Mouse (Mus musculus): ENCODE data around the gene Inka2.

Inka2 gene

DNA sequence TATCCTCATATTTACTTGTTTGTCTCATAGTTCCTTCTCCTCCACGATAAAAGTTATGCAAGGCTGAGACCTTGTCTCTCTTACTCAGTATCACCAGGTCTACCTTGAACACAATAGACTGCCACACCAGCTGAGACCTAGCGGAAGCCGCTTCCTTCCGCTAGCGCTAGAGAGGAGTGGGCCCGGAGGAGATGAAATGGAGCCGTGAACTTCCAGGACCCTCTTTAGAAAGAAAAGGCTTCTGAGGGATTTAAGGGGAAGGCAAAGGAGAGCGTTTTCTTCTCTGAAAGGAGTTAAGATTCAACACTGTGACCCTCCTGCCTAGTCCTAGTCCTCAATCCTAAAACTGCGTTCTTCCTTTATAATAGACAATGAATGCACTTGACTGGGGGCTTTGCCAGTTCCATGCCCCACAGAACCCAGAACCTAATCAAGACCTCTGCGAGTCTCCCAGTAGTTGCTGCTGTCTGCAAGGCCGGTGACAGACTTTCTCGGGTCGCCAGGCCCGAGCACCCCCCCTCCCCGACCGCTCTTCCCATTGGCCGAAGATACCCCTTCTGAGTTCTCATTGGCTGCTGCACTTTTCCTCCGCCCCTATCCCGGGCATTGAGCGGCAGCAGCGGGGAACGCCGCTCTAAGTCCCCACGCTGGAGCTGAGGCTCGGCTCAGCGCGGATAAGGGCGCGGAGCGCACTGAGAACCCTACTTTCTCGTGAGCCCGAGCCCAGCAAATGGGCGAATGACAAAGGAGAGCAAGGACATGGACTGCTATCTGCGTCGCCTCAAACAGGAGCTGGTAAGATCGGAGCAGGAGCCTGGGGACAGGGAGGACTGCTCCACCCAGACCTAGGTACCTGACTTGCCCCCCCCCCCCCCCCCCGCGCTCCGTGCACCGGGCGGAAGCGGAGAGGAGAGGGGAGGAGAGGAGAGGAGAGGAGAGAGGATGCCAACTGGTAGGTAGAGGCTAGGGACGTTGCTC lies at the start of gene Inka2:
Inka2 (plus strand) TSS at position 569 of the 978 bp plus-strand sequence.
- peak; percentile 83 for DNase-seq

DNA sequence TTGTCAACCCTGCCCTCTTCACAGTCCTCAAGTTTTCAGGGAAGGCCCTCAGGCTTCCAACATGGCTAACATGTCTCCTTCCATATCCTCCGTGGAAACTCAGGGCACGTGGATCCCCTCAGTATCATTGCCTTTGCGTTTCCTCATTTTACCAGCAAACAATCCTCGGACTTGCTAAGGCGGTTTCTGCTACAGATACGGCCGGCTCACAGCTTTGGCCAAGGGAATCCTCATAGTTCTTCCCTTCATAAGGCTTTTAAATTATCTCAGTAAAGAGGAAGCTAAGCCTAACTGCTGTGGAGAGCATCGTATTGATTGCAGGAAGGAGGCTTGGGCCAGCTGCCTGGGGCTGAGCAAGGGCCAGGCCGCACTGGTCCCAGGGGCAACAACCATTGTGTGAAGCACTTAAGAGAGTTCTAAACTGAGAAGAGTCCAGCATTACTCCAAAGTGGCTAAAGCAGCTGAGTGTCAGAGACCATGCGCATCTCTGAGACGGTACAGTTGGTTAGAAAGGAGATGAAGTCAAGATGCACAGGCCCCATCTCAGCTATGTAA lies 49.3 kb upstream of the Inka2 start:
- no peak for DNase-seq

DNA sequence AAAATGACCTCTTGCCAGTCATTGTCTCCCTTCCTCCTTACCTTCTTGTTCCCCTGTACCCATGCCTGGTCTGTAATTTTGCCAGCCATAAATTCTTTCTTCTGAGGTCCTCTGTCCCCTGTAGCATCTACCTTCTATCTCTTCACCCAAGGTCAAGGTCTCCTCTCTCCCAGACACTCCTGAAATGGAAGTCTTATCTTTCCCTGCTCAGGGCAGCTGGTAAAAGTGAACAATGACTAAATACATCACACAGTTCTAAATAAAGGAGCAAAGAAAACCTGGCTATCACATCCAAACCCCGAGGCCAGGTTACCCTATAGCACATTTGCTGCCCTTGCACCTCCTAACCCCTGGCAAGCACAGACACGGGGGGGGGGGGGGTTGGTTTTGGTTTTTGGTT lies 43.9 kb upstream of the Inka2 start:
- DNase-seq, result no peak

DNA sequence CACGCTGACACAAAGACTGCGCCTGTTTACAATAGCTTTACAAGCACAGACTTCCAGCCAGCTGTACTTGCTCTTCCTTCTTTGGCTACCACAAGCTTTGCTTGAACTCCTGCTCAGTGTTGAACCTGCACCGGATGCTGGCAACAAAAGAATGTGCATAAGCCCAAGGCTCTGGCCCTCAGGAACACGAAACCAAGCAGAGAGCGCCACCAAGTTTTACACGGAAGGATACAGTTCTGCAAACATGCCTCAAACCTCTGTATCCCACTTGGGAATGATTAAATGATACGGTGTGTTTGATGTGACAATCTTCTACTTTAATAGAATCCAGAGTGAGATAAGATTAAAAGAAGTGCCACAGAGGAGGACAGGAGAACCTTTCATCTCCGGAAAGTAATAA lies 41.4 kb upstream of the Inka2 start:
- DNase-seq, result no peak

DNA sequence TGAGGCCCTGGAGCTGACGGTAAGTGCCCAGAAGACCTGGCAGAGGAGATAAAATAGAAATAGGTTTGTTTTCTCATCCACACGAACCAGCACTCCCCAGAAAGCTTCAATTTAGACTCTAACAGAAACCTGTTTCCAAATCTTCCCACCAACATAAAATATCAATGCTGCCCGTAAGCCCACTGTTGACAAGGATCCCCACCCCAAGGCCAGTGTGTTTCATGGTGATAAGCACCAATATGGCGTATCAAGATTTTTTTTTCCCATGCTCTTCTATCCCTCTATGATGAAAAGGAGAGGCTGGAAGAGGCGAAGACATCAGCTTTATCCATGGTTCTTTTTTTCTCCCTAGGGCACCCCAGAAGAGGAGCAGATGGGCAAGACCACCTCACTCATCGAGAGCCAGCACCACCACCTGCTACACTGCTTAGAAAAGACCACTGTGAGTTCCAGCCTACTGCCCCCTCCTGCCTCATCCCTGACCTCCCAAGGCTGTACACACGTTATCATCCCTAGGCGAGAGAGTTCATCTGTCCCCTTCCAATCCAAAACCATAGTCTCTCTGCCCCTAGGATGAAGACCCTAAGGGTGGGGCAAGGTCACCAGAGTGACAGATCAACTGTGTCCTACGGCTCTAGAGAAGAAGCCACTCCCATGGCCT lies 39.2 kb upstream of the Inka2 start:
- DNase-seq, result no peak

DNA sequence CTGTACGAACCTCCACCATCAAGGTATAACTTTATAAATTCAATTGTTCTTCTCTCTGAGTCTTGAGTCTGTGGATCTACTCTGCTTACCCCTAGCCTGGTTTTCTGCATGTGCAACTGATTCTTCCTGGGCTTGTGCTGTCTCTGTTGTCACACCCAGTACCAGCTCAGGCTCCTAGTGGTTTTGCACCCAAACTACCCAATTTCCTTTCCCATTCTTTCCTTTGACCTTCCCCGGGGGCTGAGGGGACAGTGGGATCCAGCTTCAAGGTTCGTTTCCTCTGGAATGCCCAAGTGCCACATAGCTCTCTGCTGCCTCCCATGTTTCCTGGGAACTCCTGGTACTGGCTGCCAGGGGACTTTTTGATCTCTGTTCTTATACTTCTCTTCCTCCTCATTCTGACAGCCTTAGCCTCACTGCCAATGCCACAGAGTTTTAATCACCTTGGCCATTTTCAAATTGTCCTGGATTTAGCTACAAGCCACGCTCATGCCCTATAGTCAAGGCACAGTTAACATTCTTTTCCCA lies 37.3 kb upstream of the Inka2 start:
- no peak for DNase-seq

DNA sequence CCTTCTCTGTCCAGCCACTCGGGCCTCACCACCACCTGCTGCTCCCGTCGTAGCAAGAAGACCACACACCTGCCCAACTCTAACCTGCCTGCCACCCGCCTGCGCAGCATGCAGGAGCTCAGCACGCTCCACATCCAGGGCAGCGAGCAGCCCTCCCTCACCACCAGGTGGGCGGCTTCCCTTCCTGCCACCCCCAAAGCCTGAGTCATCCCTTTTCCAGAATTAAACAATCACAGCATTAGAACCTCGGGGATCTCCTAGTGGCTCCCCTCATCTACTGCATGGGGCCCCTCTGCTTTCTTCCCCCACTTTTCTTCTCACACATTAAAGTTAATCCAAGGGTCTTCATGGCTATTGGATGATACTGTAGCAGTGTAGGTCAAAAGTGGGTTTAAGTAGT lies 36.2 kb upstream of the Inka2 start:
- DNase-seq, result no peak

DNA sequence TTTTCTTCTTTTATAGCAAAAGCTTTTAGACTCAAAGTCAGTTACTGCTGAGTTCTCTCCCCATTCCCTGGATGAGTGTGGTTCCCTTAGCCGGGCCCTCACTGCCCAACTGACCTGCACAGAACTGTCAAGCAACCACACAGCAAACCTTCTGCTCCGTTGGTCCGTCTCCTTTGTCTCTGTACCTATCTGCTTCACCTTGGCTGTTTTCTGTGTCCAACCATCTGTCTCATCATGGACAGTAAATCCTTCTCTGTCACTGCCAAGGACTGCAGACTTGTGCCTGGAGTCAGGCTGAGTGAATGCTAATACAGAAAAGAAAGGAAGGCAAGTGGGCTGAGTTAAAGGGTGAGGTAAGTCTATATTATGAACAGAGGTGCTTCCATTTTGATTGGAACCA lies 34.6 kb upstream of the Inka2 start:
- no peak for DNase-seq

DNA sequence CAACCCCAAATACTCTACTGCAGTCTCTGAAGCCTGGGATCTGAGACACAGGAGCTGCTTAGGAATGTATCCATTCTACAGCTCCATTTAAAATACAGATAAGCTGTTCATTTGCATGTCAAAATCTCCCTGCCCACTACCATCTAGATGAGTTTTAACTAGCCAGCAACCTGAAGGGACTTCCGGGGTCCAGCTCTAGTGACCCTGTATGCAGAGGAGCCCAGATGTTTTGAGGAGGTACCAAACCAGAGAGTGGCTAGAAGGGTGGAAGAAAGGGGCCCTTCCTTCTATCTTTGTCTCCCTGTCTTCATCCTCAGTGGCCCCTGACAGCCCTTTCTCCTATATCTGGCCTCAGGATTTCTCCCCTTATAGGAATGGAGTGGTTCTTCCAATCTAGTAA lies 33.6 kb upstream of the Inka2 start:
- no peak for DNase-seq

DNA sequence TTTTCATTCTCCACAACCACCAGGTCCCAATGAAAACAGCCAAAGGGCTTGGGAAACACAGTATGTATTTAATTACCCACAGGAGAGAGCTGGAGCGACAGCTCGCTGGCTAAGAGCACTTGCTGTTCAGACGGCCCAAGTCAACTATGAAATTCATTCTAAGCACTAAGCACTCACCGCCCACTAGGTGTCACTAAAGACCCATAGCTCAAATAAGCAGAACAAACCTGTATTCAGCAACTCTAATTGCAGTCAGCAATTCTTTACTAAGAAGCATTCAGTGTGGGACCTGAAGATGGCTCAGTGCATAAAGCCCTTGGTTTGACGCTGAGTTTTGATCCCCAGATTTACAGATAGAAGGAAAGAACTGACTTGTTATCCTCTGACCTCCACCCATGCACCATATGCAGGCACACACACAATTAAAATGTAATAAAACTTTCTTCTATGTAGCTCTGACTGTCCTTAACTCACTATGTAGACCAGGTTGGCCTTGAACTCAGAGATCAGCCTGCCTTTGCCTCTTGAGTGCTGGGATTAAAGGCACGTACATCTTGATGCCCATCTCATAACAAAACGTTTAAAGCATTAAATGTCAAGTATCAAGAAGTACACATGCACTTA lies 29.7 kb upstream of the Inka2 start:
- peak; percentile 83 for DNase-seq

DNA sequence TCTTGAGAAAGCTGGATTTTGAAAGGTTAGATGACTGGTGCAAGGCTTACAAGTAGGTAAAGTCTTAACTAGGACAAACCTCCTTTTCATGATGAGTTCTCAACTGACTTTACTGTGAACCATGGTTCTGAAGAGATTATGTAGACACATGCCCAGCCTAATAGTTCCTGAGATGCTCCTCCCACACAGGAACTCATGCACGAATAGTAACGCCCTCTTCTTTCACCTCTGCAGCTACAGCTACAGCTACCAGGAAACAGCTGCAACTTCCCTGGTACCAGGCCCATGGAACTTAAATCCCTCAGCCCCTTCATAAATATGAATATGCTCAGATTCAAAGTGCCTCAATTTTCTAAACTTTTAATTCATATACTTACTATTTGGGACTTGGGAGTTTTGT lies 28.5 kb upstream of the Inka2 start:
- DNase-seq, result no peak

DNA sequence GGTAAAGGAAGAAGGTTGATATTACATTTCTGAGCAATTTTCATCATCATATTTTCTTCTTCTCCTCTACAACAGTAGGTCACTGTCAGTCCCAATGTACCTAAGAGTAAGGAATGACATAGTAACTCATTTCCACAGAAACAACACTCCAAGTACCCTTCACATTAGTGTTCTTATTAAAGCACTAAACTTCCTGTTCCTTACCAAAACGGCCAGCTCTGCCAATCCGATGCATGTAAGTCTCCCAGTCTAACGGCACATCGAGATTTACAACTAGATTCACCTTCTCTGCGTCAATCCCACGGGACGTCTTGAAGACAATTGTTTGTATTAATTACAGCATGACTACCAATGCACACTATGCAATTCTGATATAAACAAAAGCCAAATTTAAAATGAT lies 24.1 kb upstream of the Inka2 start:
- no peak for DNase-seq

DNA sequence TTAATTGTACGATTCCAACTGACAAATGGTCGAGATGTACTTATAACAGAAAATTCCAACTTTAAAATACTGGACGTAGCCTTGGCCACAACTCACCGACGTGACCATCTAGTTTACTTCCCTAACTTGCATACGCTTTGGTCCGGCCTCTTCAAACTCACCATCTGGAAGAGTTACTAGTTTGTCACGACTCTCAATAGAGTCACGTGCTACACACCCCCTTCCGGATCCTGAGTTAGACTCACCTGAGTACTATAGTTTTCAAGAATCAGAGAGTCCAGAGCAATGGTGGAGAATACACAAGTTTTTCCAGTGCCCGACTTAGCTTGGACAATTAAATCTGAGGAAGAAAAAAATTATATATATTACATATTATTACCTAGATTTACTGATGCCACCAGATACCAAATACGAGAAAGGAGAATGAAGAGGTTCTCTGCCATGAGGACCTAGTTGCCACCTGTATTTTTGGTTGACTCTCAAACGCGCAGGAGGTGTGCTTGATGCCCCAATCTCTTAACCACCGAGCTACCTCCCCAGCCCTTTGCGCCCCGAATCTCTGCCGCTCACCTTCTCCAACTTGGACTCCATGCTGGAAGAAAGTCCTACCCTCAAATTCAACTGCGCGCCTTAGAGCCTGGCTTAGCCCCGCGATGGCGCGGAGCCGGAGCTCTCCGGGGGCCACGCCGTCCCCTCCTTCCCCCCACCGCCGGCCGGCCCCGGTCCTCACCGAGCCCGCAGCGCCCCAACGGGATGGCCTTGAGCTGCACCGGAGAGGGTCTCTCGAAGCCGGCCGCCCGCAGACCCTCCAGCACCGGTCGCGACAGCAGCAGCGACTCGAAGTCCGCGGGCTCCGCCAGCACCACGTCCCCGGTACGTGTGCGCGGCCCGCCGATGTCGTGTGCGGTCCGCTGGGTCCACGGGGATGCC lies 17.7 kb upstream of the Inka2 start:
- DNase-seq, result peak; percentile 39

DNA sequence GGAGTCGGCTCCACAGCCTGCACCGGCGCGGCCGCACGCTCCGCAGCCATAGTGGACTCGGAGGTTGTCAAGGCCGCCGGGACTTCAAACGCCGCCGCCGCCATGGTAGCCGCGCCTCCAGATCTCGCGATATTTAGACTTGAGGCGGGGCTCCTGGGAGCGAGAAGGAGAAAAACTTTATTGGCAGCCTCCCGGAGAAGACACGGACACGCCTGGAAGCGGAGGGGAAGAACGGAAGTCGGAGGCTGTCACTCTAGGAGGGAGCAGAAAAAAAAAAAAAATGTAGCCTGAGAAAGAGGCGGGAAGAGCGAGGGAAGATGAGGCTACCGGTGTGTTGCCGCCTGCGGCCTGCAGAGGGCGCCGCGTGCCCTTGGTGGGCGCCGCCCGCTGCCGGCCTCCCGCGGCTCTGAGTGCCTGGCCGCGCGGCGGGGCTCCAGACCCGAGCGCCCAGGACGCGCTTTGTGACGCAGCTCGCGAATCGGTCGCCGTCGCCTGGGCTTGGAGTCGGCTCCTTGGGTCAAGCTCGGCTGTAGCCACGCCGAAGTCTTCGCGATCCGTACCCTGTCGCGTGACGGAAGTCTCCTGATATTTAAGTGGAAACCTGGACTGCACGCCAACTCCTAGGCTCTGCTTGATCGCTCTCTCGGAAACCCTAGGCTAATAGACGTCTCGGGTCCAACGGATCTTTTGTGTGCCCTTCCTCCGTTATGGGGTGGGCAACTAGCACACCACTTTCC lies 16.9 kb upstream of the Inka2 start, which contains the start of gene Ddx20:
Ddx20 (minus strand) TSS at position 251 of the 737 bp plus-strand sequence.
- DNase-seq, result peak; percentile 97

DNA sequence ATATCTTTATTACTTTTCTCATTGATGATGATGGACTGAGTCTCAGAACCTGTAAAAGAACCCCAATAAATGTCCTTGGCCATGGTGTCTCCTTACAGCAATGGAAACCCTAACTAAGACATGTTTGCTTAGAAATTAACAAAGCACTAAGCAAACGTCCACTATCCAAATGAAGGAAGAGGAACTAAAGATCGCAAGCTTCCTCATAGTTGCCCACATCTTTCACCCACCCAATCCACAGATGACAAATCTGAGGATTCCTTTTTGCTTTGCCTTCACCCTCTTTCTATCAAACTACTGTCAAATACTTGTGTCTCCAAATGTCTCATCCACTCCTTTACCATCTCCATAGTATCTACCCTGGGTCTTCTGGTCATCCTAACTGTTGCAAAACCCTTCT lies 15.9 kb upstream of the Inka2 start:
- no peak for DNase-seq

DNA sequence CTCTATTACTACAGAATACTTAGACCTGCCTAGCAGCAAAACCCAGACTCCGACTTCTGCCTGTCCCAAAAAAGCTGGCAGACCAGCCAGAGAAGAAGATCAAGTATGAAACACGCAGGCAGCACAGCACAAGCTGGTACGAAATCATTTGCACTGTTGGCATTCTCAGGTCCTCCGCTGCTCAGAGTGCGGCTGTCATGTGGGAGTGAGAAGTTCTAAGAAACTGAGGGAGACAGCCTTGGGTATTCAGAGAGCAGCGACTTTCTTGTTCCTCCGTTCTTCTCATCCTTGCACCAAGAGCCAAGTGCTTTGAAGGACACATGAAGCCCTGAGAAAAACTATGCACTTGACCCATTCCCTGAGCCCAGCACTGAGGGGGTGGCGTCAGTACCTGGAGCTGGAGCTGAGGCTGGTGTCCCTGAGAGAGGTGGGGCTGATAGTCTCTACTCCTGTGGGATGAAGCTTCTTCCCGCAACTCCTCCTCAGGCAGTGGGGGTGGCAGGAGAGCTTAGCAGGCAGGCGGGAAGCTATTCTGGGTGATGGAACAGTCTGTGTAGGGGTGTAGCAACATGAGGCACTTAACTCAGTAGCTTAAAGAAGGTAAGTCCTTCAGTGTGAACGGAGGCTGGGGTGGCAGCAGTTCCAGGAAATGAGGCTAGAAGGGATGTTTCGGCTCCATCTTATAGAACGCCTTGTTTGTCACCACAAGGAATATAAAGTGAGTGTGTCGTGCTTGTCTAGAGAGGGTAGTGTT lies 10.9 kb upstream of the Inka2 start:
- peak; percentile 36 for DNase-seq

DNA sequence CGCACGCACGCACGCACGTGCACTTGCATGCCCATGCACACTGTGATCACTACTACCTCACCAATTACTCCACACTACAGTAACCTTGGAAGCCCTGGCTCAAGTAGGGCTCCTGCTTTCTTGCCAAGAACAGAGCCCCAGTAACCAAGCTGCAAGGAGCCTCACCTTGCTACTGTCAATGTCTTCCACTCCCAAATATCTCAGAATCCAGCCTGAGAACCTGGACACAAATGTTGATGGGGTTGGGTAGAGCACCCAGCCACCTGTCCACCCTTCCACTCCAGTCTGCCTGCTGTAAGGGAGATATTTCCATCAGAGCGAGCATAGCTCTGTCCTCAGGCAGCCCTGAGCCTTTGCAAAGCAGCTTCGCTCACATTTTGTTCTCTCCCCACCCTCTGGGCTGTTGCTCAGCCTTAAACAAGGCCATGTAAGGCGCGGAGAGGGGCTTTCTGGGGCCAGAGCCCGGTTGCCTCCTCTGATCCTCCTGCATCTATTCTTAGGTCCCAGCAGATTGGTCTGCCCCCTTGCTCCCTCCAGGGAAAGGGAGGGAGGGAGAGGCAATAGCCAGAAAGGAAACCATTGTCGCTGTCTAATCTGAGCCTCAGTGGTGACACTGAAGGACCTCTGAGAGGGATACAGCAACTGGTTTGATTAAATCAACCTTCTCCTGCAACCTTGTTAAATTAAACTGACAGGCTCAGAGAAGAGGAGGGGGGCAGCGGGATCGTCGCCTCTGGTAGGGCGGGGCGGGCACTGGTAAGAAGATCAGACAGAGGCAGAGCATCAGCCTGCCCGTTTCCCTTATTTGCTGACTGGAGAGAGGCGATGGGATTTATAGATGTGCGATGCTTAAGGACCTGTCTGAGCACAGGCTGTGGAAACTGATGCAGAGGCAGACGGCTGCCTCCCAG lies 8.7 kb upstream of the Inka2 start:
- peak; percentile 76 for DNase-seq

DNA sequence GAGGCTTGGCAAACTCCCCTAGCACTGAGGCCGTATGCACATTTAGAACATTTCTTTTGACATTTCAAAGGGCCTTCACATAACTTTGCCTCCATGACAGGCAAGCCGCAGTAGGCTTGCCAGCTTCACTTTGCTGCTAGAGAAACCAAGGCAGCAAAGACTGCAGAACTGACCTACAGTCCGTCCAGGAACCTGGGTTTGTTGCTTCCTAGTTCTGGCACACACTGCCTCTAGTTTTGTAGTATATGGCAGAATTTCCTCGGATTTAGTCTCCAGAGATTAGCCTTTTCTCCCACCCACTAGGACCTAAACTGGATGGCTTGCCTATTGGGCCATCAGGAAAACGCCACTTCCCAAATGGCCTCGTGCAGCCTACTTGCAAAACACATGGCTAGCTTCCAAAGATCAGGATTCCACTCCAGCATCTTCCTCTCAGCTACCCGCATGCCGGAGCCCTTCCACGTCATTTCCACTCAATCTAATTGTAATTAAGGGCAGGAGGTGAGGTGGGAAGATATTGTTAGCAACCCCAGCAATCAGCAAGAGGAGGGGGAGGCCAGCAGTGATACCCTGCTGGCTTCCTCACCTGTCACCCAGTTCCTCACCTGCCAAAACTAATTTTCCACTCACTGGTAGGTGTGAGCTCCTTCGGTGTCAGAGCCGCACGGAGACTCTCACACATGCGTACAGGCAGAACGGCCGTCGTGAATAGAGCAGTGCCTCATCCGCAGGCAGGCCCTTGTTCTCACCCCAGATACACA lies 7.8 kb upstream of the Inka2 start:
- peak; percentile 79 for DNase-seq

DNA sequence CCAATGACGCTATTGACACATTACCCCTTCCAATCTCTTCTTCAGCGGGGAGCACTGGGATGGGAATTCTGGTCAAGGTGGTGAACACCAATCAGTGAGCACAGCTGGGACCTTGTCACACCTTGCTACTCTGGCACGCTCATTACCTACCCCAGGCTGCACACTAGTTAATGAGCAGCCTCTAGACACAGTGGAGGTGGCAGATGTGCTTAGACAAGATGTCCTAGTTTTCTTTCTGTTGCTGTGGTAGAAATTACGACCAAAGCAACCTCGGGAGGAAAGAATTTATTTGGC lies 7.3 kb upstream of the Inka2 start:
- DNase-seq, result no peak
